Mouse (Mus musculus): ENCODE measurements at regions not wholly inside any gene's neighbourhood (a gene's known extent, or its start where the extent isn't known, plus 50 kb on each side); places are given as distances from the start of the nearest gene placed in this dataset.

- TF ChIP-seq GATA1 (IDR thresholded peaks at IDR 0.05; ENCODE audit: borderline replicate concordance, low read length) = no peak
- no peak for TF ChIP-seq FLI1 (IDR thresholded peaks at IDR 0.05; ENCODE audit: low read length)
These were observed 384.2 kb downstream of the Mllt3 start for GRCm38 (mm10) chr4:87648919-87649318.
